Mouse (Mus musculus) intestine, embryonic 16.5 days (tissue): ENCODE results near the gene Tgfbrap1. TPM values are rescaled to one million over a fixed set of nuclear protein-coding genes. Genes with fewer than 3 reads are reported as not detected.
"Not testable (repeated sequence)": the region's sequence is repeated elsewhere in the genome, so short reads cannot be mapped to it uniquely, and the experiment has no call there.

Source experiments
- ATAC-seq: fragments of 200-750 bp; cut with Nextera tagmentation; 2 replicates; pipeline ENCODE4 v1.8.0; 2017; ENCODE audit warnings: moderate TSS enrichment, moderate library complexity
- H3K27ac ChIP-seq: fragments of 300-500 bp; sonication (generic); 2 replicates; pipeline ENCODE4 v1.5.1; 2014; ENCODE audit warnings: mild to moderate bottlenecking, low read length
- H3K27me3 ChIP-seq: fragments of 300-500 bp; sonication (generic); replicated peaks from 2 replicates; pipeline ENCODE4 v1.6.1; 2014; ENCODE audit warnings: low read length, control low read depth, mixed read lengths; ENCODE audit not compliant: control insufficient read depth, insufficient read depth
- H3K36me3 ChIP-seq: fragments of 300-500 bp; sonication (generic); 2 replicates; pipeline ENCODE4 v1.6.1; 2014; ENCODE audit warnings: low read length, control low read depth; ENCODE audit not compliant: control insufficient read depth, insufficient read depth
- H3K4me1 ChIP-seq: fragments of 300-500 bp; sonication (generic); 2 replicates; pipeline ENCODE4 v1.6.1; 2014; ENCODE audit warnings: low read length, control low read depth, mixed read lengths; ENCODE audit not compliant: control insufficient read depth, insufficient read depth
- H3K4me2 ChIP-seq: fragments of 300-500 bp; sonication (generic); 2 replicates; pipeline ENCODE4 v1.6.1; 2014; ENCODE audit warnings: low read depth, low read length, control low read depth
- H3K4me3 ChIP-seq: fragments of 300-500 bp; sonication (generic); 2 replicates; pipeline ENCODE4 v1.5.1; 2014; ENCODE audit warnings: mild to moderate bottlenecking, low read length
- H3K9ac ChIP-seq: fragments of 300-500 bp; sonication (generic); 2 replicates; pipeline ENCODE4 v1.6.1; 2014; ENCODE audit warnings: low read depth, low read length
- H3K9me3 ChIP-seq: fragments of 300-500 bp; sonication (generic); 2 replicates; pipeline ENCODE4 v1.6.1; 2016; ENCODE audit warnings: low read length, control low read depth; ENCODE audit not compliant: control insufficient read depth
- WGBS: fragments of 180-500 bp; shearing (Covaris S2); extraction: QIAGEN DNeasy Blood & Tissue Kit; methylation state at CpG from one replicate; pipeline ENCODE4 v1.1.7; 2014; 5-methylcytosine and 5-hydroxymethylcytosine counted together
- polyA plus RNA-seq: library from polyadenylated mRNA; unstranded; fragments of >200 nt; fragmentation: Nextera tagmentation; extraction: Ambion mirVana; gene quantifications from 2 replicates; pipeline ENCODE4 v1.2.1, GENCODE M21; 2015

Gene Tgfbrap1
- polyA plus RNA-seq, 1 experiment from 2014 or later = 8.6 TPM

DNA sequence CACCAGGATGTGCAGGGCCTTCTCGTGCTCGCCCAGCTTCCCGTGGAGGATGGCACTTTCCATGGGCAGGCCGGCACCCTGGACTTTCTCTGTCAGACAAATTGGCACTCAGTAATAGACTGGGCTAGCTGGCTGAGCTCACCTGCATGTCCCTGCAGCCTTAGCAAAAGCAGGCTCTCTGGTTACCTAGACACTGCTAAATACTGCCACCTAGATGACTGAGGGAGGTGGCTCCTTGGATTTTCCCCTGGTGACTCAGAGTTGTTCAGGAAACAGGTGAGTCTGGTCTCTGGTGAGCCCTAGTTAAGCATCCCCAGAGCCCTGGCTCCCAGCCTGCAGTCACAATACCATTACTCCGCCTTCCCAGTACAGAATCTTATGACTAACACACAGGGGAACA is 46.5 kb downstream of the Tgfbrap1 start:
- no peak overlapping the region for H3K9ac ChIP-seq
- ATAC-seq = peak; percentile 31; the same call in 1 of the 2 replicates
- no peaks in the 10 kb centered on the region for H3K9me3 ChIP-seq
- H3K4me1 ChIP-seq = no peaks in the 10 kb centered on the region
- WGBS = 92% methylated on average over 5 of the region's 5 CpGs
- H3K27ac ChIP-seq = no peak overlapping the region
- no peak overlapping the region for H3K4me3 ChIP-seq
- no peak overlapping the region for H3K4me2 ChIP-seq
- H3K27me3 ChIP-seq = no peaks in the 10 kb centered on the region
- 0 out of 2 replicates have a peak, but pooled peaks cover 2% of the 10 kb centered on the region for H3K36me3 ChIP-seq

DNA sequence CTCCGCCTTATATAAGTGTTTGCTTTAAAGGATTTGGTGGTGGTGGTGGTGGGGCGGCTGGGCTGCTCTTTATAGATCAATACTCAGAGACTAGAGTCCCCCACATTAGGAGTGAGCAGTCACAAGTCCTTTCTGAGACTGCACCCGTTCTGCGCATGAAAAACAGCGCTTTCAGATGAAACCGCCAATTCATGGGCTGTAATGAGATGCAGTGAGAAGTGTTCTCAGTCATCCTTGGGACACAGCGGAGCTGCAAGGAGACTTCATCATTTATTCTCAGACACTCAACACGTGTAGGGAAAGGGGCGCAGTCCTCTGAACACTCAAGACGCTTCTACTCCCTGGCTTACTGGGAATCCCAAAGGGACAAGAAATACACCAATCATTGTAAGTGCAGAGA is 50.6 kb downstream of the Tgfbrap1 start:
- no peak for ATAC-seq
- 84% methylated on average over 10 of the region's 10 CpGs for WGBS
- no peak overlapping the region for H3K9ac ChIP-seq

GRCm38 (mm10) chr1:43046990-43047389 is 51.4 kb downstream of the Tgfbrap1 start:
- no peak overlapping the region for H3K9ac ChIP-seq
- no peaks in the 10 kb centered on the region for H3K27me3 ChIP-seq
- no peaks in the 10 kb centered on the region for H3K9me3 ChIP-seq
- 72% methylated on average over 2 of the region's 2 CpGs for WGBS
- no peak overlapping the region for H3K27ac ChIP-seq
- no peak overlapping the region for H3K4me3 ChIP-seq
- H3K4me2 ChIP-seq = no peak overlapping the region
- no peak for ATAC-seq
- H3K36me3 ChIP-seq = 0 out of 2 replicates have a peak, but pooled peaks cover 2% of the 10 kb centered on the region
- no peaks in the 10 kb centered on the region for H3K4me1 ChIP-seq

More for the DNA sequence above, 50.6 kb downstream of the Tgfbrap1 start:
- no peak overlapping the region for H3K27ac ChIP-seq
- H3K4me3 ChIP-seq = no peak overlapping the region
- H3K4me1 ChIP-seq = no peaks in the 10 kb centered on the region
- no peak overlapping the region for H3K4me2 ChIP-seq
- 0 out of 2 replicates have a peak, but pooled peaks cover 2% of the 10 kb centered on the region for H3K36me3 ChIP-seq
- H3K27me3 ChIP-seq = no peaks in the 10 kb centered on the region
- H3K9me3 ChIP-seq = no peaks in the 10 kb centered on the region

DNA sequence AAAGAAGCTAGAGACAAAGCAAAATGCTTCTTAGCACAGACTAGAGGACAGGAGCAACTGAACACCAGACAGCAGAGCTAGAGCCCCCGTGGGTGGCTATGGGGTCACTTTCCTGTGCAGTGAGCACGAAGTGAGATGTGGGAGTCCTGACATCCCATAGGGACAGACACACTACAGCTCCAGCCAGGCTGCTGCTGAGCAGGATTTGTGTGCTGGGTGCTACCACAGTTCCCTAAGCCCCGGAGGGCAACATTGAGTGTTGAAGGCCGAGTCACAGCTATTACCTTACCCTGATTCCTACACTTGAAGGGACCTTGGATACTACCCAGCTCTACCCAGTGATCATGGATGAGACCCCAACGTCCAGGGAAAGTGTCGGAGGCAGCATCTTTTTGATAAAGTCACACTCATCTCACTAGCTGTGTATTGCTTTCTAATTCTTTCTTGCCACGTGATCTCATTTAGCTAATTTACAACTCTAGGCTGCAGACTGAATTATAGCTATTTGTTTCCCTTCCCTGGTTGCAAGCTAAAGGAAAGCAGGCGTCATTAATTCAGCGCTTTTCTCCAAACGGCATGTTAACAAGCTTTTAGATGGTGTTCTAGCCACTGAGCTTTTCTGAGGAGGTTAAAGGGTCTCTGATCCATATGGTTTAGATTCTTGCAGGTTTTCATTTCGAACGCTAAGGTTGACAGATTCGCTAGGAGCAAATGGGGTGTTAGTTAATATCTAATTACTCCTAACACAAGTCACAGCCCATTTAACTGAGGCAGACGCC is 53.0 kb downstream of the Tgfbrap1 start:
- H3K27ac ChIP-seq = no peak overlapping the region
- no peak overlapping the region for H3K9ac ChIP-seq
- H3K27me3 ChIP-seq = no peaks in the 10 kb centered on the region
- no peak overlapping the region for H3K4me2 ChIP-seq
- no peak overlapping the region for H3K4me3 ChIP-seq
- 74% methylated on average over 14 of the region's 14 CpGs for WGBS
- no peaks in the 10 kb centered on the region for H3K4me1 ChIP-seq
- no peaks in the 10 kb centered on the region for H3K9me3 ChIP-seq
- ATAC-seq = no peak
- no peaks in the 10 kb centered on the region for H3K36me3 ChIP-seq

DNA sequence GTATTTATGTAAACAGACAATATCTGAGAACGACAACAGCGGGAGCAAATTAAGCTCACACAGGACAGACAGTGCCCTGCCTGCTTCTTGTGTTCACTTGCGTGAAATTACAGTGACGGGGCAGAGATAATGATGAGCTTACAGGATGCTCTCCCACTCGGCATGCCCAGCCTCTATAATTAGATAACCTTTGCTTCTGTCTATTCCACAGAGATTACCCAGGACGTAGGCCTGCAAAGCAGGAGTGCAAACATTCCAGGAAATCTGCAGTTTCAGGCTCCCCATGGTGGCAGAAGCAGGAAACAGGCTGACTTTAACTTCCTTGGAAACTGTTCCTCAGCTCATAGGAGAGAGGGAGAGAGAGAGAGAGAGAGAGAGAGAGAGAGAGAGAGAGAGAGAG is 56.2 kb downstream of the Tgfbrap1 start:
- no peak overlapping the region for H3K27ac ChIP-seq
- H3K4me1 ChIP-seq = no peaks in the 10 kb centered on the region
- H3K27me3 ChIP-seq = no peaks in the 10 kb centered on the region
- H3K9ac ChIP-seq = no peak overlapping the region
- no peaks in the 10 kb centered on the region for H3K36me3 ChIP-seq
- H3K4me2 ChIP-seq = no peak overlapping the region
- H3K4me3 ChIP-seq = no peak overlapping the region
- peak; percentile 13; the same call in 1 of the 2 replicates for ATAC-seq
- 38% methylated on average over 6 of the region's 6 CpGs for WGBS
- no peaks in the 10 kb centered on the region for H3K9me3 ChIP-seq

- no peaks in the 10 kb centered on the region for H3K9me3 ChIP-seq
- H3K4me3 ChIP-seq = no peak overlapping the region
- no peak overlapping the region for H3K27ac ChIP-seq
- H3K4me2 ChIP-seq = no peak overlapping the region
- ATAC-seq = no peak
- no peaks in the 10 kb centered on the region for H3K4me1 ChIP-seq
- H3K36me3 ChIP-seq = no peaks in the 10 kb centered on the region
- 86% methylated on average over 7 of the region's 7 CpGs for WGBS
- no peaks in the 10 kb centered on the region for H3K27me3 ChIP-seq
- H3K9ac ChIP-seq = no peak overlapping the region
These were observed 62.4 kb downstream of the Tgfbrap1 start for GRCm38 (mm10) chr1:43036014-43036413.

DNA sequence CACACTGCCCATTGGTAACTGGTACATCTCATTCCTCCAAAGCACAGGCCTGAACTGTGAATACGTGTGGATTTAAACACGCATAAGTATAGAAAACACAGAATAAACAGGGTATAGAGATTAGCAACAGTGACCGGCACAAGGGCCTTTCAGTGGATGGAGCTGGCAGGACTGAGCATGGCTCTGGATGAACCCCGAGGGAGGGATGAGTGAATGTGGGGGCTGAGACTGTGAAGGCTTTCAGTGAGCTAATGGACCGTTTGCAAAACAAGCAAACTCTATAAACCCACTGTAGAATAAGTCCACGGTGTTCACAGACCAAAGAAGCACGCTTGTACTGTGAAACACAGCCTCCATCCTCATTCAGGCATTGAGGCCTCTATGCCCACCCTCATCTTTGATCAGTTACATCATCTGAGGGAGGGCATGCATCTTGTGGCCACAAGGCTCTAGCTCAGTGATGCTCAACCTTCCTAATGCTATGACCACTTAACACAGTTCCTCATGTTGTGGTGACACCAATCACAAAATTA is 83.2 kb downstream of the Tgfbrap1 start:
- H3K9ac ChIP-seq, H3K4me1 ChIP-seq, H3K27me3 ChIP-seq, H3K36me3 ChIP-seq, ATAC-seq, H3K27ac ChIP-seq, H3K4me2 ChIP-seq, H3K9me3 ChIP-seq, H3K4me3 ChIP-seq: not testable (repeated sequence)
- 85% methylated on average over 7 of the region's 7 CpGs for WGBS

DNA sequence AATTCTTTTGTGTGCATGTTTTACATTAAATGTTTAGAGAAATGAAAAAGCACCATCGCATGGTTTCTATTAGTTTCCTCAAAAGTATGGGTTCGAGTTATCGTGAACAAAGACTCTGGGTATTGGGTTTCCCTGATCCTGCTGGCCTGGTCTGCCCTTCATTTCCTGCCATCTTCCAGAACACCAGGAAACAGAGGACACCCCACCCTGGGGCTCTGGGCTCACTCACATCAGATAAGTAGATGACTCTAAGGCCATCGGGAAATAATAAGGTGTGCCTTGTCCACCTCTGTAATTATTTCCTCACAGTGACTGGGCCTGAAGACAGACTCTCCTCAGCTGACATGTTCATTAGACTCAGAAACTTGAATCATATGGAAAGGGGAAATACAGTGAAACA is 88.0 kb downstream of the Tgfbrap1 start:
- Histone ChIP-seq H3K4me1 (no peaks in the 10 kb centered on the region), H3K9me3 (no peaks in the 10 kb centered on the region), H3K9ac (no peak overlapping the region), H3K27ac (no peak overlapping the region), H3K36me3 (no peaks in the 10 kb centered on the region), H3K4me3 (no peak overlapping the region), H3K27me3 (no peaks in the 10 kb centered on the region), H3K4me2 (no peak overlapping the region)
- no peak for ATAC-seq
- 94% methylated on average over 4 of the region's 4 CpGs for WGBS

DNA sequence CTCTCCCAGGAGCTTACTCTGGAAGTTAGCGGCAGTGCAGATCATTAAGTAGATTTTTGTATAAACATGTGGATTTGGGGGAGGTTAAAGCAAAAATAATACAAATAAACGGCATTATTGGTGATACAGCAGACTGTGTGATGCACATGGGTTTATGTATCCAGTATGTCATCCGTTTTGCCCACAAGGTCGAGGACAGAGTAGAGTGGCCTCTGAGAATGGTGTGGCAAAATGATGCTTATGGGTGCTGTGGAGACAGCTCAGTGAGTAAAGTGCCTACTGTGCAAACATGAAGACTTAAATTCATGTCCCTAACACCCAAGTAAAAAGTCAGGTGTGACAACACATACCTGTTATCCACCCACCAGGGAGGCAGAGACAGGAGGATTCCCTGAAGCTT is 91.9 kb downstream of the Tgfbrap1 start:
- Histone ChIP-seq H3K9ac (no peak overlapping the region), H3K4me2 (no peak overlapping the region), H3K4me3 (no peak overlapping the region), H3K36me3 (no peaks in the 10 kb centered on the region), H3K27me3 (no peaks in the 10 kb centered on the region), H3K9me3 (no peaks in the 10 kb centered on the region), H3K27ac (no peak overlapping the region), H3K4me1 (no peaks in the 10 kb centered on the region)
- 79% methylated on average over 4 of the region's 4 CpGs for WGBS
- ATAC-seq = no peak
